Mouse (Mus musculus): ENCODE data around the gene Zfp536. TPM values are rescaled to one million over a fixed set of nuclear protein-coding genes. Genes with fewer than 3 reads are reported as not detected.

The Zfp536 gene
- polyA plus RNA-seq, 1 experiment from 2014 or later, result 8.0 TPM

- DNase-seq (ENCODE audit: low read depth, low spot score), result no peak
- ChIA-PET CTCF (no interaction called here), POLR2A (no interaction called here)
- no peak for TF ChIP-seq CTCF (IDR thresholded peaks at IDR 0.05)
- in situ Hi-C loops (cut with MboI; ENCODE audit: low pct_unique_long_range_greater_than_20kb), result no loop called here
- no peak for ATAC-seq
- H3K27me3 ChIP-seq, result no peaks in the 10 kb centered on the region
These were observed 138.6 kb downstream of the Zfp536 start for GRCm38 (mm10) chr7:37634812-37635211.

GRCm38 (mm10) chr7:37630410-37630809 lies 143.0 kb downstream of the Zfp536 start:
- no peak for TF ChIP-seq CTCF (IDR thresholded peaks at IDR 0.05)
- in situ Hi-C loops (cut with MboI; ENCODE audit: low pct_unique_long_range_greater_than_20kb), result no loop called here
- no peaks in the 10 kb centered on the region for H3K27me3 ChIP-seq
- POLR2A ChIA-PET, result no interaction called here
- ATAC-seq (no peak), DNase-seq (ENCODE audit: low read depth, low spot score) (no peak)
- CTCF ChIA-PET, result no interaction called here

GRCm38 (mm10) chr7:37627897-37628510 lies 145.4 kb downstream of the Zfp536 start:
- POLR2A ChIA-PET, result no interaction called here
- H3K27me3 ChIP-seq, result no peaks in the 10 kb centered on the region
- no peak for DNase-seq (ENCODE audit: low read depth, low spot score)

GRCm38 (mm10) chr7:37625758-37626157 lies 147.7 kb downstream of the Zfp536 start:
- no peak for TF ChIP-seq CTCF (IDR thresholded peaks at IDR 0.05)
- CTCF ChIA-PET, result no interaction called here
- no peak for ATAC-seq

More at GRCm38 (mm10) chr7:37627897-37628510, 145.4 kb downstream of the Zfp536 start:
- no peak for ATAC-seq
- in situ Hi-C loops (cut with MboI; ENCODE audit: low pct_unique_long_range_greater_than_20kb), result no loop called here
- CTCF ChIA-PET, result no interaction called here
- no peak for TF ChIP-seq CTCF (IDR thresholded peaks at IDR 0.05)

GRCm38 (mm10) chr7:37624759-37625340 lies 148.6 kb downstream of the Zfp536 start:
- POLR2A ChIA-PET, result interaction anchor here (0.6 to 0.7 kb wide), 2 partner anchors 71 to 157 kb away, joined by 3 to 4 read pairs; no protein-coding TSS in a partner anchor
- no peaks in the 10 kb centered on the region for H3K27me3 ChIP-seq
- no peak for DNase-seq (ENCODE audit: low read depth, low spot score)
- CTCF ChIA-PET, result no interaction called here
- in situ Hi-C loops (cut with MboI; ENCODE audit: low pct_unique_long_range_greater_than_20kb), result no loop called here
- TF ChIP-seq CTCF (IDR thresholded peaks at IDR 0.05), result no peak
- no peak for ATAC-seq

More at GRCm38 (mm10) chr7:37625758-37626157, 147.7 kb downstream of the Zfp536 start:
- no peaks in the 10 kb centered on the region for H3K27me3 ChIP-seq
- POLR2A ChIA-PET, result interaction anchor here (0.6 kb wide), 1 partner anchor 1928 kb away, joined by 3 read pairs; no protein-coding TSS in a partner anchor
- no peak for DNase-seq (ENCODE audit: low read depth, low spot score)
- in situ Hi-C loops (cut with MboI; ENCODE audit: low pct_unique_long_range_greater_than_20kb), result no loop called here

- no peak for TF ChIP-seq CTCF (IDR thresholded peaks at IDR 0.05)
- in situ Hi-C loops (cut with MboI; ENCODE audit: low pct_unique_long_range_greater_than_20kb), result no loop called here
- CTCF ChIA-PET, result no interaction called here
- ATAC-seq, result peak; percentile 47
- no peak for DNase-seq (ENCODE audit: low read depth, low spot score)
- POLR2A ChIA-PET, result interaction anchor here (0.6 to 0.7 kb wide), 2 partner anchors 71 to 158 kb away, joined by 3 to 4 read pairs; no protein-coding TSS in a partner anchor
- no peaks in the 10 kb centered on the region for H3K27me3 ChIP-seq
These were observed 149.3 kb downstream of the Zfp536 start for GRCm38 (mm10) chr7:37623903-37624758.

GRCm38 (mm10) chr7:37619254-37619653 lies 154.2 kb downstream of the Zfp536 start:
- ATAC-seq (no peak), DNase-seq (ENCODE audit: low read depth, low spot score) (no peak)
- H3K27me3 ChIP-seq, result no peaks in the 10 kb centered on the region
- ChIA-PET CTCF (no interaction called here), POLR2A (no interaction called here)
- TF ChIP-seq CTCF (IDR thresholded peaks at IDR 0.05), result no peak
- in situ Hi-C loops (cut with MboI; ENCODE audit: low pct_unique_long_range_greater_than_20kb), result no loop called here

- no peak for DNase-seq (ENCODE audit: low read depth, low spot score)
- TF ChIP-seq CTCF (IDR thresholded peaks at IDR 0.05), result no peak
- H3K27me3 ChIP-seq, result no peaks in the 10 kb centered on the region
- ChIA-PET POLR2A (interaction anchor here (0.5 kb wide), 1 partner anchor 103 kb away, joined by 3 read pairs; no protein-coding TSS in a partner anchor), CTCF (no interaction called here)
- in situ Hi-C loops (cut with MboI; ENCODE audit: low pct_unique_long_range_greater_than_20kb), result no loop called here
- ATAC-seq, result no peak
These were observed 155.6 kb downstream of the Zfp536 start for GRCm38 (mm10) chr7:37617880-37618279.

GRCm38 (mm10) chr7:37615932-37616331 lies 157.5 kb downstream of the Zfp536 start:
- in situ Hi-C loops (cut with MboI; ENCODE audit: low pct_unique_long_range_greater_than_20kb), result no loop called here
- POLR2A ChIA-PET, result no interaction called here
- TF ChIP-seq CTCF (IDR thresholded peaks at IDR 0.05), result no peak
- CTCF ChIA-PET, result no interaction called here
- DNase-seq (ENCODE audit: low read depth, low spot score) (no peak), ATAC-seq (no peak)
- H3K27me3 ChIP-seq, result no peaks in the 10 kb centered on the region

- CTCF ChIA-PET, result no interaction called here
- no peaks in the 10 kb centered on the region for H3K27me3 ChIP-seq
- in situ Hi-C loops (cut with MboI; ENCODE audit: low pct_unique_long_range_greater_than_20kb), result no loop called here
- POLR2A ChIA-PET, result no interaction called here
- ATAC-seq, result no peak
- TF ChIP-seq CTCF (IDR thresholded peaks at IDR 0.05), result no peak
- no peak for DNase-seq (ENCODE audit: low read depth, low spot score)
These were observed 159.1 kb downstream of the Zfp536 start for GRCm38 (mm10) chr7:37614381-37614780.

GRCm38 (mm10) chr7:37608556-37608955 lies 164.9 kb downstream of the Zfp536 start:
- no peak for ATAC-seq
- ChIA-PET CTCF (no interaction called here), POLR2A (no interaction called here)

More at GRCm38 (mm10) chr7:37608556-37608955, 164.9 kb downstream of the Zfp536 start:
- no peak for TF ChIP-seq CTCF (IDR thresholded peaks at IDR 0.05)
- DNase-seq (ENCODE audit: low read depth, low spot score), result no peak
- in situ Hi-C loops (cut with MboI; ENCODE audit: low pct_unique_long_range_greater_than_20kb), result no loop called here
- no peaks in the 10 kb centered on the region for H3K27me3 ChIP-seq
